Mouse (Mus musculus): ENCODE data around the gene Actr3.
A peak's percentile ranks its signal among the peaks of the same experiment; 100 is the strongest.

Gene Actr3

GRCm38 (mm10) chr1:125435369-125436135, at the start of gene Actr3:
Gene Actr3 (minus strand): TSS chr1:125435727.
- peak; percentile 99 for DNase-seq (ENCODE audit: low spot score in 2 of 2)

DNA sequence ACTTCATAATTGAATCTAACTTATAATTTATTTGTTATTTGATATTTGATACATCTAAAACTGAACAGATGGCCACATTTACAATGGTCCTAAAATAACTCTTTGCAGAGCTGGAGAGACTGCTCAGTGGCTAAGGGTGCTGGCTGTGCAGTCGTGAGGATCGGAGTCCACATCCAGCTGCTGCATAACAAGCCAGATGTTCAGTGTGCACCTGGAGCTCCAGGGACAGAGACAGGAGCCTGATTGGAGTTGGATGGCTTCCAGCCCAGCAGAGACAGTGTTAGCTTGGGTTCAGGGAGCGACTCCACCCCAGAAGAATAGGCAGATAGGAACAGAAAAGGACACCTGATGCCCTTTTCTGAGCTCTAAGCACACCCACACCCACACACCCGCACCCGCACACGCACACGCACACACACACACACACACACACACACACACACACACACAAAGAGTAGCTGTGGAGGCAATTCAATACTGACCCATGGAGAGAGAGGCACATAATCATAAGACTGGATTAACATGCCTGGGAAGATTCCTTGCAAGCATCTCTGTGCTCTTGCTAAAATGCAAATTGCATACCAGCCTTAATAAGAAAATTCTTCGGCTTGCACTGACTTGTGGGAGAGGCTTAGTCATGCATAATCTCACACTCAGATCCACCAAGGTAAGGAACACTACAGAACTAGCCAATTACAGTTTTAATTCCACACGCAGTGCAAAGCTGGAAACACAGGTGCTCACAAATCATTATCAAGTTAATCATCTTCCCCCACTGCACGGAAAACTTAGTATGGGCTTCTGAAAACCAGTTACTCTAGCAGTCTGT, 47.1 kb upstream of the Actr3 start:
- DNase-seq (ENCODE audit: low spot score in 2 of 2) = no peak

- no peak for DNase-seq (ENCODE audit: low spot score in 2 of 2)
Observed at GRCm38 (mm10) chr1:125481842-125482241, 46.3 kb upstream of the Actr3 start.

DNA sequence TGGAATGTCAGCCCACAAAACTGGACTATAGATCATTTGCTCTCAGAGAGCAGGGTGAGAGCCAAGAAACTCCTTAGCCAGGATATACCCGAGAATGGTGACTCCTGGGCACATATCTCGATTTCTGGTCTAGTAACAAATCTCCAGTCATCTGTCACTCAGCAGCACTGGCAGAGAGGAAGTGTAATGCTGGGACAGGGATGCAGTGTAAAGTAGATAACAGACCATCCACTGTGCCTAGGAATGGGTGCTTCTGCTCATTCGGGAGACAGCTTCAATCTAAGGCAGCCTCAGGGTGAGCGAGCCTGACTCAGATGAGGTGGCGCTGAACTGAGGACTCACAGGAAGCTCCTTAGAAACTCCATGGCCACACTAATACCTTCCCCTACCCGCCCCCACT, 43.1 kb upstream of the Actr3 start:
- DNase-seq (ENCODE audit: low spot score in 2 of 2) = no peak

GRCm38 (mm10) chr1:125475961-125476682, 40.6 kb upstream of the Actr3 start:
- DNase-seq (ENCODE audit: low spot score in 2 of 2) = no peak

DNA sequence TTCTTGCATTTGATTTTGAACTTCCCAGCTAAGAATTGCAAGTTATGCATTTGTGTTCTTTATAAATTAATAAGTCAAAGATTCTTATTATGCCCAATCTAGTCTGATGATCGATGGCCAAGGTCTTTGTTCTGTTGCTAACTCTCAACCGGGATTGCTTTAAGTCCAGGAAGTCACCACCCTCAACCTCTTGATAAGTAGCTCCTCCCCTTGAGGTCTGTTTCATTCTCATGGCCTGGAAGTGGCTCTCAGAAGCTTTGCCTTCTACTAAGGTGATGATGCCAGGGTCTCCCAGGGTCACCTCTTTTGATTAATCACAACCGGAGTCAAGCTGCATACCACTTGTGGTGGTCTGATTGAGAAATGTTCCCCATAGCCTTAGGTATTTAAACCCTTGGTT, 38.3 kb upstream of the Actr3 start:
- DNase-seq (ENCODE audit: low spot score in 2 of 2) = no peak

DNA sequence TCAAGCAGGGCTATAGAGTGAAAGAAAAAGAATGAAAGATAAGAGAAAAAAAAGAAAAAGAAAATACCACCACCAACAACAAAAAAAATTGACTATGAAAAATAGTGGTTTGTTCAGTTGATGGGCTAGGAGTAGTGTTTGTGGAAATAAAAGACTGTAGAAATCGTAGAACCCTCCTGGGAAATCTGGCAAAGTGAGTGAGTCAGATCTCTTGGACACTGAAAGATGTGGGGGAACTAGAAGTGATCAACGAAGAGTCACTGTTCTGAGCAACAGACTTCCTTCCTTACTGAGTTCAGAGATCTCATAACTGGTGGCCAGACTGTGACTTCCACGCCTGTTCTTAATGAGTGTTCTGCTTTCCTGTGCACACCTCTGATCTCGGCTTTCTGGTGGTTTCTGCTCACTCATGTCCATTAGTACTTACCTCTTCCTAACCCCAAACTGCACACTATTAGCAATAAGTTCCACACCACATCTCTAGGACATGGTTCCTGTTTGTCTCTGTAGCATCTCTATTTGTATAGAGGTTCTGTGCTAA, 37.7 kb upstream of the Actr3 start:
- DNase-seq (ENCODE audit: low spot score in 2 of 2) = no peak

- no peak for DNase-seq (ENCODE audit: low spot score in 2 of 2)
Observed at GRCm38 (mm10) chr1:125470805-125471648, 35.5 kb upstream of the Actr3 start.

DNA sequence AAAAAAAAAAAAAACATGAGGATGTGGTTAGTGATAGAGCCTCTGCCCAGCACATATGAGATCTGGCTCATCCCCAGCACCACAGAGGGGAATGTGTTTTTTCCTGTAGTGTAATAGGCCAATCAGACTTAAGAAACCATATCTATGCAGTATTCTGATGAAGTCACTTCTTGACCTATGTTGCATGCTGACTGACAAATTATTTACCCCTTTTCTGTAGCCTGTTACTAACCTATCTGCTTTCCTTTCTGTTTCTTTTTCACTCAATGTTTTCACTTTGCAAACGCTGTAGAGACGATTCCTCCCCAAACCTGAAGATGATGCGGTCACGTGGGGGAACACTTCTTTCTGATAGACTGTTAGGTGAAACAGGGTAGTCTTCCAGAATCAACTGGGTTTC, 32.4 kb upstream of the Actr3 start:
- DNase-seq (ENCODE audit: low spot score in 2 of 2) = no peak

- DNase-seq (ENCODE audit: low spot score in 2 of 2) = peak in 1 of 2 experiments; percentile 60
Observed at GRCm38 (mm10) chr1:125466621-125467257, 31.2 kb upstream of the Actr3 start.

GRCm38 (mm10) chr1:125464011-125464410, 28.5 kb upstream of the Actr3 start:
- DNase-seq (ENCODE audit: low spot score in 2 of 2) = no peak

DNA sequence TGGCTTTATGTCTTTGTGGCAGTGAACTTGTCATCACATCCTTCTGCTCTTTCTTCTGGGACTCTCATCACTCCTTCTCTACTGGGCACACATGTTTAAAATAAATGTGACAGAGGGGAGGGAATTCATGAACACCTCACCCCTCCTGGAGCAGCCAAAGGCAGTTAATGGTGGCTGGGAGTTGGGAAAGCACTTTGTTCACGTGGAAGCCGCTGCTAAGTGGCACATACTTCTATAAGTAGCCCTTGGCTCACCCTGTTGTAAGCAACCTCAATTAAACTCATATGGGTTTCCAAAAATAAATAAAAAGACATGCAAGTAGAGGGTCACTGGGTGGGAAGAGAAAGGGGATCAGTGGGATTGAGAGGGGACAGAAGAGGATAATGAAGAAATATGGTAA, 27.8 kb upstream of the Actr3 start:
- DNase-seq (ENCODE audit: low spot score in 2 of 2) = no peak

- no peak for DNase-seq (ENCODE audit: low spot score in 2 of 2)
Observed at GRCm38 (mm10) chr1:125462917-125463316, 27.4 kb upstream of the Actr3 start.

- DNase-seq (ENCODE audit: low spot score in 2 of 2) = no peak
Observed at GRCm38 (mm10) chr1:125458531-125458930, 23.0 kb upstream of the Actr3 start.

- DNase-seq (ENCODE audit: low spot score in 2 of 2) = no peak
Observed at GRCm38 (mm10) chr1:125455128-125455527, 19.6 kb upstream of the Actr3 start.

- DNase-seq (ENCODE audit: low spot score in 2 of 2) = no peak
Observed at GRCm38 (mm10) chr1:125450282-125451000, 14.9 kb upstream of the Actr3 start.

GRCm38 (mm10) chr1:125447926-125448325, 12.4 kb upstream of the Actr3 start:
- no peak for DNase-seq (ENCODE audit: low spot score in 2 of 2)

DNA sequence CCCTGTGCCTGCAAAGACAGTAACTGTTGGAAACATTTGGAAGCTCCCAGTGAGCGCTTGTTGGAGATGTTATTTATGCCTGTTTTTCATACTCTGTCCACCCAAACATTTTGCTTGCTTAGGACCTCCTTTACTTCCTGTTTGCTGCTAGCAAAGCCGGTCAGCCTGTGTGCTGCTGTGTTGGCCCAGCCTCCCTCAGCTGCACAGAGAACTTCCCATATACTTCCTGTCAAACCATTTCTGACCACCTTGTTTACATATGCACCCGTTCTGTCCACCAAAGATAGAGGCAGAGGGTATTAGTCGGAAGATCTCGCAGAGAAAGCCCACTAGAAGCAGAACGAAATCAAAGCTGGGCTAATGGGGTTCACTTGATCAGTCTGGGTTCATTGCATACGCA, 6.2 kb upstream of the Actr3 start:
- DNase-seq (ENCODE audit: low spot score in 2 of 2) = peak in 1 of 2 experiments; percentile 49

DNA sequence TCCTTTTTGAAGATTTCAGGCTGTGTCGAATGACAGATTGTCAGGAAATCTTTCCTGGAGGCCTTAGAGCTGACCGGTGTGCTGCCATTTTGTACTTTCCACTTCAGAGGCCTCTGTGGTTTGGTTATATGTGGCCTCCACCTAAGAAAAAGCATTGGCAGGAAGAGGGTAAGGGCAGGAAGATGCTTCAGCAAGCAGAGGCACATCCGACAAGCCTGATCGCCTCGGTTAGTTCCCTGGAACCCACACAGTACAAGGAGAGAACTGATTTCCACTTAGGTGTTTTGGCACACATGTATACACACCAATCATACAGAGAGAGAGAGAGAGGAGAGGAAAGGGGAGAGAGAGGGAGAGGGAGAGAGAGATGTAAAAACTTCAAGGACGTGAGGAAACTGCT, 5.7 kb upstream of the Actr3 start:
- DNase-seq (ENCODE audit: low spot score in 2 of 2) = peak in 1 of 2 experiments; percentile 30

DNA sequence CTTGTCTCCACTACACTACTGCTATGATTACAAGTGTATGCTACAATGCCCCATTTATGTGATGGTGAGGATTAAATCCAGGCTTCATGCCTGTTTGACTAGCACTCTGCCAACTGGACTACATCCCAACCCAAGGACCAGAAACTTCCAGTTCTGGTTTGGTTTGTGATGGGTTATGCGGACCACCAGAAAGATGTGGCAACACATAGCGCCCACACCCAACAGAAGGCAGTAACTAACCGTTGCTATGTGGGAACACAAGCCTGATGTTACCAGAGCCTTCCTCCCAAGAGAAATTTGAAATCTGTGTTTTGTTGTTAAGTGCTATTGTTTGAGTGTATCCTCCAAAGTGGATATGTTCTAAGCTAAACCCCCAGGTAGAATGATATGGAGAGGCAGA, 4.0 kb upstream of the Actr3 start:
- no peak for DNase-seq (ENCODE audit: low spot score in 2 of 2)
